Mouse (Mus musculus) cerebellum, adult 2 months (tissue): ENCODE data around the gene Cpsf4l. TPM values are rescaled to one million over a fixed set of nuclear protein-coding genes. Genes with fewer than 3 reads are reported as not detected.

ENCODE experiments used
- DNase-seq, 2 experiments: peaks; one replicate each; pipeline ENCODE4 v3.0.0; 2021
- H3K27ac ChIP-seq: fragments of 200-500 bp; 2 replicates; pipeline ENCODE4 v1.5.1; 2012; ENCODE audit warnings: low read length, control low read depth, inconsistent platforms; ENCODE audit not compliant: insufficient read depth
- H3K27me3 ChIP-seq: fragments of 200-500 bp; 2 replicates; pipeline ENCODE4 v1.6.1; 2012; ENCODE audit warnings: inconsistent platforms, mild to moderate bottlenecking, low read length, moderate library complexity; ENCODE audit not compliant: control insufficient read depth, insufficient read depth
- H3K4me1 ChIP-seq: fragments of 200-500 bp; 2 replicates; pipeline ENCODE4 v1.6.1; 2011; ENCODE audit warnings: low read length; ENCODE audit not compliant: control insufficient read depth, insufficient read depth
- H3K4me3 ChIP-seq: fragments of 200-500 bp; replicated peaks from 2 replicates; pipeline ENCODE3; 2011; ENCODE audit warnings: mild to moderate bottlenecking, low read depth, low read length, control low read depth; ENCODE audit not compliant: insufficient read depth
- CTCF ChIP-seq: fragments of 200-500 bp; IDR thresholded peaks from 2 replicates; pipeline ENCODE4 v1.5.1; 2011; ENCODE audit warnings: low read depth, mild to moderate bottlenecking, control low read depth, low read length, moderate library complexity, borderline replicate concordance; ENCODE audit not compliant: insufficient read depth
- POLR2A ChIP-seq: fragments of 200-500 bp; IDR thresholded peaks from 2 replicates; pipeline ENCODE4 v1.6.1; 2011; ENCODE audit warnings: low read length, control low read depth, borderline replicate concordance; ENCODE audit not compliant: insufficient read depth
- WGBS: fragments of 180-500 bp; shearing (Covaris S2); methylation state at CpG from one replicate; pipeline ENCODE4 v1.1.7; 2018; 5-methylcytosine and 5-hydroxymethylcytosine counted together
- polyA plus RNA-seq: library from polyadenylated mRNA; depleted of rRNA; stranded (reverse); fragments of >200 nt; gene quantifications from 2 replicates; pipeline ENCODE4 v1.2.3, GENCODE M21; 2012

Gene Cpsf4l
- polyA plus RNA-seq, 1 experiment = 7.5 TPM

DNA sequence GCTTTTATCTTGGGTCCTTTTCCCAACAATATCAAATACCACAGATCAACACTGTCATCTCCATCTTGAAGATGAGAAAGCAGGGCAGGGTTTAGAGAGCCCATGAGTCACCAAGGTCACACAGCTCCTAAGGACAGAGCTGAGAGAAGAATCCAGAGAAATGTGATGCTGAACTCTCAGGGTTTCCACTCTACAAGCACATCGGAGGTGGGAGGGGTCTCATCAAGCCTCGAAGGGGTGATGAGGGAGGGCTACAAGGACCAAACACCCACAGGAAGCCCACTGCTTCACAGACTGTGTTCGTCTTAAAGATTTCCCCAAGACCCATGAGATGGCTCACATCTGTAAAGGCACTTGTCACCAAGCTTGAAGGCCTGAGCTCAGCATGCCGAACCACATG lies 36.1 kb upstream of the Cpsf4l start:
- no peaks in the 10 kb centered on the region for H3K4me1 ChIP-seq
- WGBS = 78% methylated on average over 4 of the region's 4 CpGs
- no peak for TF ChIP-seq CTCF
- TF ChIP-seq POLR2A = no peak
- DNase-seq = no peak
- no peaks in the 10 kb centered on the region for H3K27me3 ChIP-seq
- no peak overlapping the region for H3K4me3 ChIP-seq
- H3K27ac ChIP-seq = no peak overlapping the region

GRCm38 (mm10) chr11:113742998-113743397 lies 33.2 kb upstream of the Cpsf4l start:
- WGBS = 100% methylated on average over 1 of the region's 1 CpGs
- Histone ChIP-seq H3K4me1 (no peaks in the 10 kb centered on the region), H3K27me3 (no peaks in the 10 kb centered on the region), H3K4me3 (no peak overlapping the region), H3K27ac (no peak overlapping the region)
- TF ChIP-seq CTCF = no peak
- no peak for TF ChIP-seq POLR2A
- no peak for DNase-seq

DNA sequence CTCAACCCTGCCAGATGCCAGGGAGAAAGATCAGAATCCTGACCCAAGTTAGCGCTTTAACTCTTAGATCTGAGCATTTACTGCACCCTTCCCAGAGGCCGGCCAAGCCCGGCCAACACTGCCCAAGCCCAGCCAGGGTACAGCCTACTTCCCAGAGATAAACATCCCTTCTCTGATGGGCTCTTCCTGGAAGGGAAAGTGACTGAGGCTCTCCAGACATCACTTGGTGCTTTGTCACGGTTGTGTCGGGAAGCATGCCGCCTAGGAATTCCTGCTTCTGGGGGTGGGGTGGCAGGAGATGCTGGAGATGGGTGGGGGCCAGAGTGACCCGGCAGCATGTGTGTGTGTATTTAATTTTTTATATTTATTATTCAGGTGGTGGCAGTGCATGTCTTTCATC lies 30.3 kb upstream of the Cpsf4l start:
- WGBS = 82% methylated on average over 7 of the region's 7 CpGs
- Histone ChIP-seq H3K4me1 (no peaks in the 10 kb centered on the region), H3K27me3 (no peaks in the 10 kb centered on the region), H3K4me3 (no peak overlapping the region), H3K27ac (no peak overlapping the region)
- no peak for TF ChIP-seq POLR2A
- TF ChIP-seq CTCF = no peak
- no peak for DNase-seq

DNA sequence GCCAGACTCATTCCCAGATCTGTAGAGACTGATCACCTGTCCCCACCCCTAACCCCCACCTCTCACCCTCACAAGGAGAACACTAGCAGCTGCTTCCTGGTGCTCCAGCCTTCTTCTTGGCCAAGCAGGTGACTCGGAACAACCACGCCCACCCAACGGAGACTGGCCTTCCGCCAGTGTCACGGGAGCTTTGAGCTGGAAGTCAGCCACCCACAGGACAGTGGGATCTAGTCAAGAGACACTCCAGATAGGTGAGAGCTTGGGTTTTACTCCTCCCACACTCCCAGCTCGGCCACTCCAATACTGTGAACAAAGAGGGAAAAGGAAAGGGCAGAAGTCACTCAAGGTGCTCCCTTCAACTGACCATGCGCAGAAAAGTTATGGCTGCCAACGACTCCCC lies 29.4 kb upstream of the Cpsf4l start:
- H3K4me1 ChIP-seq = no peaks in the 10 kb centered on the region
- 59% methylated on average over 8 of the region's 8 CpGs for WGBS
- no peaks in the 10 kb centered on the region for H3K27me3 ChIP-seq
- DNase-seq = no peak
- no peak overlapping the region for H3K27ac ChIP-seq
- no peak overlapping the region for H3K4me3 ChIP-seq
- TF ChIP-seq CTCF (no peak), POLR2A (no peak)

GRCm38 (mm10) chr11:113737912-113738311 lies 28.1 kb upstream of the Cpsf4l start:
- Histone ChIP-seq H3K27me3 (no peaks in the 10 kb centered on the region), H3K4me3 (no peak overlapping the region), H3K27ac (no peak overlapping the region), H3K4me1 (no peaks in the 10 kb centered on the region)
- DNase-seq = no peak
- TF ChIP-seq CTCF (no peak), POLR2A (no peak)
- 91% methylated on average over 8 of the region's 8 CpGs for WGBS

DNA sequence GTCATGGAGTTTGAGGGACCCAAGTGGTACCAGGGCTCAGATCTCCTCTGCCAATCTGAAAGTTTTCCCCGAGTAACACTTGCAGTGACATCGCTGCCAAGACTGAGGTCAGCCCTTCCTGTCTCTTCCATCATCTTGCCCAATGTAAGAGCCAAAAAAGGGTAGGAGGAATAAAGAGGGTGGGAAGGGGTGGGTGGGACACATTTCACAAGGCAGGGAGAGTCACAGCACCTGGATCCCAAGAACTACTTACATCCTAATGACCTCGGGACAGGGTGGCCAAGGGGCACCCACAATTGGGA lies 27.7 kb upstream of the Cpsf4l start:
- no peaks in the 10 kb centered on the region for H3K4me1 ChIP-seq
- TF ChIP-seq CTCF (no peak), POLR2A (no peak)
- 87% methylated on average over 3 of the region's 3 CpGs for WGBS
- no peaks in the 10 kb centered on the region for H3K27me3 ChIP-seq
- no peak overlapping the region for H3K4me3 ChIP-seq
- no peak overlapping the region for H3K27ac ChIP-seq
- DNase-seq = no peak

GRCm38 (mm10) chr11:113736848-113737552 lies 27.2 kb upstream of the Cpsf4l start:
- no peak for DNase-seq
- H3K4me1 ChIP-seq = no peaks in the 10 kb centered on the region
- WGBS = 83% methylated on average over 11 of the region's 11 CpGs
- H3K4me3 ChIP-seq = no peak overlapping the region
- no peak for TF ChIP-seq POLR2A
- TF ChIP-seq CTCF = no peak
- H3K27ac ChIP-seq = no peak overlapping the region
- H3K27me3 ChIP-seq = no peaks in the 10 kb centered on the region

- H3K27ac ChIP-seq = no peak overlapping the region
- no peaks in the 10 kb centered on the region for H3K4me1 ChIP-seq
- TF ChIP-seq POLR2A (no peak), CTCF (no peak)
- DNase-seq = no peak
- WGBS = 89% methylated on average over 6 of the region's 6 CpGs
- H3K27me3 ChIP-seq = no peaks in the 10 kb centered on the region
- no peak overlapping the region for H3K4me3 ChIP-seq
Observed at GRCm38 (mm10) chr11:113735151-113735550, 25.3 kb upstream of the Cpsf4l start.
